Mouse (Mus musculus): ENCODE data around the gene Rhbdf2.

The Rhbdf2 gene

DNA sequence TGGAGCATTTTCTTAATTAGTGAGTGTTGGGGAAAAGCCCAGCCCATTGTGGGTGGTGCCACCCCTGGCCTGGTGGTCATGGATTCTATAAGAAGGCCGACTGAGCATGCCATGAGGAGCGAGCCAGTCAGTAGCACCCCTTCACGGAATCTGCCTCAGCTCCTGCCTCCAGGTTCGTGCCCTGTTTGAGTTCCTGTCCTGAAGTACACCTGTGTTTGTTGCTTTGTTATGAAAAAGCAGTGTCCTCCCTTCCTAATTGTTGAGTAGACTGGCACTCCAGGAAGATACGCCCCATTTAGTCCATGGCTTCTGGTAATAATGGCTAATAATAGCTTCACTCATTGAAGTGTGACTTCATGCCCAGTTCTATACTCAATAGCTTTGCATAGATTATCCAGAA is 40.5 kb downstream of the Rhbdf2 start, which contains the start of gene Aanat:
TSS of gene Aanat (plus strand) at position 123 of the 400 bp plus-strand sequence.
- no peak for DNase-seq

DNA sequence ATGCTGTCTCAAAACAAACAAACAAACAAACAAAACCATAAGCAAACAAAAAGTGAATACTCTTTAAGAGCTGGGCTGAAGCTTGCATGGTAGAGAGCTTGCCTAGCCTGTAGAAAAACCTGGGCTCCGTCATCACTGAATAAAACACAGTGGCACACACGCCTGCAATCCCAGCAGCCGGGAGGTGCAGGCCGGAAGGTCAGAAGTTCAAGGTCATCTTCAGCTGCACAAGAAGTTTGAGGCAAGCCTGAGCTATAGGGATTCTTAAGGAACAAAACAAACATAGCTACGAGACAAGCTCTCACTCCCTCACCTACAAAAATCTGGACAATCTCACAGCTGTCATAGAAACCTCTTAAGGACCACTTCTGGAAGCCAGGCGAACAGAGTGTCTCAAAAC is 41.1 kb downstream of the Rhbdf2 start:
- DNase-seq: no peak

GRCm38 (mm10) chr11:116581376-116581814 is 45.4 kb downstream of the Rhbdf2 start, which contains the start of gene Ube2o:
Gene Ube2o, minus strand, starts transcription at chr11:116581447.
- peak; percentile 76 for DNase-seq

DNA sequence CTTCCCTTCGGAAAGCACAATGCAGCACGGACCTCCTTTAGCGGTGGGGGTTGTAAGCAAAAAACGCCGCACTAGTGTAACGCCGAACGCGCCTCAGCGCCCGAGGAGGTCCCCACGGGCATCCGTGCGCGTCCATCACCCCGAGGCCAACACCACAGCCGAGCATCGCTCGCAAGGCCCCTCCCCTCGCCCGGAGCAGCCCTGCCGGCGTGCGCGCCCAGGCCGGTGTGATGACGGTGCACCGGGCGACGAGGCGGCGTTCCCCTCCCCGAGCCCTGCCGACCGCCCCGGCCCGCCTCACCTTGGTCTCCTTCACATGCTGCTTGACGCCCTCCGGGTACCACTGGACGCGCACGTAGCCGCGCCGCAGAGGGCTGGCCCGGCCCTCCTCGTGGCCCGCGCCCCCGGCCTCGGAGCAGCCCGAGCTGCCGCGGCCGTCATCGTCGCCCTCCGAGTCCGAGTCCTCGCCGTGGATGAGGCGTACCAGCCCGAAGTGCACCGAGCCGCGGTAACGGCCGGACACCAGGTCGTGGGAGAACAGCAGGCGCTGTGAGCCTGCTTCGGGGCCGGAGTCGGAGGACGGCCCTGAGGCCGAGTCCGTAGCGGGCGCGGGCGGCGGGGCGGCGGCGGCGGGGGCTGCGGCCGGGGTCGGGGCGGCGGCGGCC is 46.0 kb downstream of the Rhbdf2 start:
- peak; percentile 28 to 42 for DNase-seq

DNA sequence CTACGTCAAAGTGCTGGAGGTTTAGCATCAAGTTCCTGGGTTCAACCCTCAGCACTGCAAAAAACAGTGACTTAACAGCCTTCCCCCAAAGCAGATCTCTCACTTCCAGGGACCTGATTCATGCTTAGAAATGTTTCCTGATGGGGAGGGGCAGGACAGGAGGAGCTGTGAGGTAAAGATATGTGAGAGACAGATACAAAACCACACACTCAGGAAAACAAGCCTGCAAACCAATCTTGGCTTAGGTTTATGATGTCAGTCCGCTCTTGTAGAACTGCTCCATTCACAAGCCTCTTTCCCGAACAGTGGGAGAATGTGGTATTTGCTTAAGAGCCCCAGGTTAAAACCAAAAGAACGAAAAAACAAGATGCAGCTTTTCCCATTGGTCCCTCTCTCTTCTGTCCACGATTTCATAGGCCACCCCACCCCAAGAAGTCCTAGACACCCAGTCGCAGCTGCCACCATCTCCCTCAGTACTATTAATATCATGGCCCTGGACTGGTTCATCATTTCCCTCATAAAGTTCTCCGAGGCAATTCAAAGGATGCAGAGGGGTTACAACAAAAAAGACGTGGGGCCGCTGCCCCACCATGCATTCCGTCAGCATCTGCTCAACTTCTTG is 46.7 kb downstream of the Rhbdf2 start:
- no peak for DNase-seq

- DNase-seq: no peak
Measured at GRCm38 (mm10) chr11:116579280-116579679, 47.5 kb downstream of the Rhbdf2 start.

DNA sequence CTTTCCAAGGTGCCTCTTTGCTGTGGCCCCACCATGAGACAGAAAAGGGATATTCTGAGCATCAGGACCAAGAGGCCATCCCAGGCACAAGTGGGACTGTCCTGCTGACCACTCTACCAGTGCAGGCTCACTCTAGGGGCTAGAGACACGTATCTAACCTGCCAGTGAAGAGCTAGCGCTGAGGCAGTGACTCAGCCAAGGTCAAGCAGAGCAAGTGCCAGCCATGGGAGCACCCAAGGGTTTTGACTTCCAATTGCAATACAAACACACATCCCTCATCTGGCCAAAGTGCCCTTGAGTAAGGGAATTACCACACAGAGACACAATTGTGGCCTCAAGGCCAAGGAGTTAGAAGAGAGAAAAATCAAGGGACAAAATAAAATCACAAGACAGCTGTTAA is 51.4 kb downstream of the Rhbdf2 start:
- no peak for DNase-seq

DNA sequence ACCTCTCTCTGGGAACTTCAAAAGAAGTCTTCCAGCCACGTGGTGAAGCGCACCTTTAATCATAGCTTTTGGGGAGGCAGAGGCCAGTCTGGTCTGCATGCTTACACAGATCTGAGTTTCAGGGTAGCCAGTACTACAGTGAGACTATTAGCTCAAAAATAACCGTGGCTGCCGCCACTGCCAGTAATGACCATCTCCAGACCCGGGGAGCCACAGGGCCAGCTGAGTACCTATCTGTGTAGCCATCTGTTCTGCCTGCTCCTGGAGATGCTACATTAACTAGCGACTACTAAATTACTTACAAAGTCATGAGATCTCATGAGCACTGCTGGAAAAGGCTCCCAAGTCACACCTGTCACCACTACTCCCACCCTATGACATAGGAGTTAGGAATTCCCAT is 51.8 kb downstream of the Rhbdf2 start:
- DNase-seq: no peak

DNA sequence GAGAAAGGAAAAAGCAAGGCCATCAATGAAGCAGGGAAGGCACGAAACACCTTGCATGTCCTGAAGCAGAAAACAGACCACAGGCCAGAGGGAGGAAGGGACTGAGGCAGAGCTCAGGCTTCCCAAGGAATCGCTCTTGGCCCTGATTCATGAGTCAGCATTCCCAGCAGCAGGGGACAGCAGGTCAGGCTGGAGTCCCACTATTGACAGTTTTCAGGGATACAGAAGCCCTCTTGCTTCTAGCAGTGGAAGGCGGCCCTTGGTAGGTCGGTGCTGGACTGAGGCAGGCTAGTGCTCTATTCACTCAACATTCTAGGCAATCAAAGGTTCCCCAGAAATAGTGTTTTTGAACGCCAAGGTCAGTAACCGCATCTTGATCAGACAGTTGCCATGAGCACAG is 52.3 kb downstream of the Rhbdf2 start:
- DNase-seq: no peak

DNA sequence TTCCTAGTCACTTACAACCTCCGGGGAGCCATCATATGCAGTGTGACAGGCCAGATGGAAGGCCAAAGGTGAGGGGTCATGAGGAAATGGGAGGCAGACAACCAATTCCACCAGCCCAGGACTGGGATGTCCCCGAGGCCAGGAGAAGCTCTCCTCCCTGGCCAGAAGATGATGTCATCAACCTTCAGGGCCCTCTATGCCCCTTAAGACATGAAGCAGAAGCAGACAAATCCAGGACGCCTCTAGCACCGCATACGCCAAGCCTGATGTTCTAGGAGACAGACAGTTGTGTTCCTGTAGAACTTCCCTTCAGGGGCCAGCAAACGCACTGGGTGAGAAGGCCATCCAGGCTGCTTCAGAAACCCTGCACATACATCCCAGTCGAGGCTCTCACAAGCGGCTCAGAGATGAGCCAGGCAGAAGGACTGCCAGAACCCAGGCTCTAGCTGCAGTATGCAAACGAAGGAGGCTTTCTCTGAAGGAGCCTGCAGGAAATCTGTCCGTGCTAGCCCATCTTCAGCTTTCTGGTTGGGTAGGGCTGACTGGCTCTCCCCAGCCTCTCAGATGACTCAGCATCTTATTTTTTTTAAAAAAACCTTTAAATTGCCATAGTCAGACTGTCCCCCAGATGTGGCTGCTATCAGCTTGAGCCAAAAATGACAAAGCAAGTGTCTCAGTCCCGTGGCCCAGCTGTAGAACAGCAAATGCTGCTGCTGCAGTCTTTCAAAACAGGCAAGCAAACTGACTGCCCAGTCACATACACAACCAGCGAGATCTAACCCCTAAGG is 53.9 kb downstream of the Rhbdf2 start:
- DNase-seq: no peak

GRCm38 (mm10) chr11:116571767-116572679 is 54.8 kb downstream of the Rhbdf2 start:
- no peak for DNase-seq

DNA sequence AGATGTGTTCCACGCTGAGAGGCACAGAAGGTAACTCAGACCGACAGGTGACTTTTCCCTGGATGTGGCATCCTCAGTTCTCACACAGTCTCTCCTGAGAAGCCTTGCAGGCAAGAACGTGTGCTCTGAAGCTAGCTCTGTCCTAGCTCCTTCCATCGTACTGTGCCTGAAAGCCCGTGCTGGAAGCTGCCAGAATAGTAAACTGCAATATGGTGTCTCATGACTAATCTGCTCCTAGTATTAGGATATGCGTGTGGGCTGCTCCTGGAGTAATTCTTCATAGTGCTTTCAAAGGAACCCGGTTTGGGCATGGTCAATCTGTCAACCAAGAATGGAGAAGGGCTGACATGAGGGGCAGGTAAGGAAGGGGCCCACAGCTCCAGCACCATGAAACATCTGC is 56.0 kb downstream of the Rhbdf2 start:
- no peak for DNase-seq

- DNase-seq: no peak
Measured at GRCm38 (mm10) chr11:116567531-116567930, 59.3 kb downstream of the Rhbdf2 start.

DNA sequence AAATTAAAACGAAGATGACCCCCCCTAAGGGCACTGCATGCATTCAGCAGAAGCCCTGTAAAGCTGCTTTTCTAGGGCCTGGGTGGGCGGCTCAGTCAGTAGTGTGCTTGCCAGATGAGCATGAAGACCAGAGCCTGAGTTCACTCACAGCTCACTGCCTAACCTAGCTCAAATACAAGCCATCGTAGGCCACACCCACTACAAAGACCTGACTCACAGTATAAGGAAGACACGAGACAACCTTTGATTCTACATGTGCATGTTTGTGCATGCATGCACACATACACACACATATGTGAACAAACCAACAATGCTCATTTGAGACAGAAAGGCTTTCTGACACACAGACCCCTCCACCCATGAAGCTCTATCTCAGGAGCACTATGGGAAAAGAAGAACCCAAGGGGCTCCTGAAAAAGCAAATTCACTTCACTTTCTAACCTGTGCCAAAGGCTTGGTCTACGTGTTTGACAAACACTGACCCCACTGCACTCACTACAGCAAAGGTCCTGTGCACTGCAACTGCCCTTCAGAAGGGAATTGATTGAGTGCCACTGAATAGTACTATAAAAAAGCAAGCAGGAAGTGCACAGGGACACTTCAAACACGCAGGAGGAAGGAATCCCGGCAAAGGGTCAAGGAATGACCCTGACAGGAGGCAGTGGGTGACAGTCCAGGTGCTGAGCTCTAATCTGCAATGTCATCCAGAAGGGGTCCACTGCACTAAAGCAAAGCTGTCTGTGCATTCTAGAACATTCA is 61.4 kb downstream of the Rhbdf2 start:
- DNase-seq: no peak

DNA sequence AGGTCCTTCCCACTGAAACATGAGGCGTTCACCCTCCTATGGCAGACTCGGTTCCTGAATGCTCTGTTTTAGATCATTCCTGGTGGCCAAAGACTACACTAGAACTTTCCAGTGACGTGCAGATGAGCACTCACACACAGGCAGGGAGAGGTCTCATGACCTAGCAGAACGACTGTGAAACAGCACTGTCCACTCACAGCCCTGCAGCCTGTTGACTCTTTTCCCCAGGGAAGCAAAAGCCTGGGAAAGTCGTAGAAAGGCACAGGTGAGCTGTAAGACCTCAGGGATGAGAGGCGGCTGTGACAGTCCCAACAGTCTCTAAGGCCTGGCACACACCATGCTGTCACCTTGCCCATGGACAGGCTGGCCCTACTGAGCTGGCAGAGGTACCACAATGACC is 70.5 kb downstream of the Rhbdf2 start:
- DNase-seq: no peak

DNA sequence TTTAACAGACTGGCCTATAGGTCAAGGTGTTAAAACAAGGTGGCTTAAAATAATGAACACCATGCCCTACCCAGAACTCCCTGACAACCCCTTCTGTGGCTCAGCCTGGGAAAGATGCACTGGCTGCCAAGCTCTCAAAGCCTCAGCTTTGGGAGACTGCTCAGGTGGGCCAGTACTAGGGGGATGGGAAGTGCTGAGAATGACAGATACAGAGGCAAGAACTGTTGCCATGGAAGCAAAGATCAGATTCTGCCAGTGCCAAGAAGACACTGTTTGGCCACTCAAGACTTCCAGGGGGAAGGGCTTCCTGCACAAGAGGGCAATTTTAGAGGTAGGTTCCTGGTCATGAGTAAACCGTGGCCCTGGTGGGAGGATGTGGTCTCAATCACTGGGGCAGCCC is 71.2 kb downstream of the Rhbdf2 start:
- DNase-seq: no peak

- DNase-seq: no peak
Measured at GRCm38 (mm10) chr11:116554171-116554878, 72.5 kb downstream of the Rhbdf2 start.

GRCm38 (mm10) chr11:116552194-116552593 is 74.6 kb downstream of the Rhbdf2 start:
- no peak for DNase-seq

GRCm38 (mm10) chr11:116550748-116551147 is 76.1 kb downstream of the Rhbdf2 start:
- DNase-seq: no peak

DNA sequence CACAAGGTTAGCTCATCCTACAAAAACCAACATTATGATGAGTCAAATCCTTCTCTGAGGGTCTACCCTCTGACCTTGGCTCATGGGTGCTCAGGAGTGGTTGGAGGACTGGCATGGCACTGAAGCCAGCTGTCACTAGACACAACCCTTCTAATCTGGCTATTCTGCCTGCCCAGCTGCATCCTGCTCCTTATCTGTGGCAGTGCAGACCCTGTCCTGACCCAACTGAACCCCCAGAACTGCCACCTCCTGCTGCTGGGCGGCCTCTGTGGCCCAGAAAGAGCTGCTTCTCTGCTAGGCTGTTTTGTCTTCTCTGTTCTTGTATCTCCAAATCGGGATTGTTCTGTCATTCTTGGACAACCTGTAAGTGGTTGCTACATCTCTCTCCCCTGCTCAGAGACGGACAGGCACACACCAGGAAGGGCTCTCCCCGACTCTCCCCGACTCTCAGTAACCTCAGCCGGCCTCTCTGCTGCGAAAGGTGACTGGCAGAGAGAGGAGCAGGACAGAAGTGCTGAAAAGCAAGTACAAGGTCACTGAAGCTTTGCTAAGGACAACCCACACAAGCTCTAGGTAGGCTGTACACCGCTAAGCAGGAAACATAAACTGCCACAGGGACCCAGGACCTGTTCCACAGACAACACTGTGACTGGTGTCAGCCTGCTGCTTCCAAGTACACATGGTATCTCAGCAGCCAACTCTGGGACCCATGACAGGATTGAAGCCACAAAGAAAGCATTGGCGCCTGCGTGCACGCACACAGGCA is 77.4 kb downstream of the Rhbdf2 start:
- no peak for DNase-seq
